Mouse (Mus musculus) urinary bladder, postnatal 0 days (tissue): ENCODE results near the gene Clnk. TPM values are rescaled to one million over a fixed set of nuclear protein-coding genes. Genes with fewer than 3 reads are reported as not detected.

Source experiments
- polyA plus RNA-seq: library from polyadenylated mRNA; unstranded; fragments of >200 nt; fragmentation: Nextera tagmentation; extraction: Ambion mirVana; gene quantifications from 2 replicates; pipeline ENCODE4 v1.2.1, GENCODE M21; 2015

Clnk gene
- polyA plus RNA-seq, result not detected in 2 replicates

GRCm38 (mm10) chr5:38876622-38877021 is at the start of gene Clnk:
Gene Clnk (minus strand): TSS chr5:38876812.

GRCm38 (mm10) chr5:38684164-38684911 is 192.3 kb downstream of the Clnk start, which contains the start of gene Zfp518b:
Gene Zfp518b (minus strand): TSS chr5:38684826.

Other genes starting within 250 kb of the Clnk start
- 5.4 and 5.6 TPM in 2 replicates for gene Zfp518b, start 192.0 kb downstream of the Clnk start, polyA plus RNA-seq